Mouse (Mus musculus) heart, postnatal 0 days (tissue): Measurements from ENCODE around the gene Esr1.

Experiments
- CTCF ChIP-seq: IDR thresholded peaks from 2 replicates; pipeline ENCODE4 v1.5.1; 2016; ENCODE audit warnings: antibody characterized with exemption, control low read depth, low read depth
- EP300 ChIP-seq: IDR thresholded peaks from 2 replicates; pipeline ENCODE4 v1.6.1; 2016; ENCODE audit warnings: antibody characterized with exemption, low read depth

DNA sequence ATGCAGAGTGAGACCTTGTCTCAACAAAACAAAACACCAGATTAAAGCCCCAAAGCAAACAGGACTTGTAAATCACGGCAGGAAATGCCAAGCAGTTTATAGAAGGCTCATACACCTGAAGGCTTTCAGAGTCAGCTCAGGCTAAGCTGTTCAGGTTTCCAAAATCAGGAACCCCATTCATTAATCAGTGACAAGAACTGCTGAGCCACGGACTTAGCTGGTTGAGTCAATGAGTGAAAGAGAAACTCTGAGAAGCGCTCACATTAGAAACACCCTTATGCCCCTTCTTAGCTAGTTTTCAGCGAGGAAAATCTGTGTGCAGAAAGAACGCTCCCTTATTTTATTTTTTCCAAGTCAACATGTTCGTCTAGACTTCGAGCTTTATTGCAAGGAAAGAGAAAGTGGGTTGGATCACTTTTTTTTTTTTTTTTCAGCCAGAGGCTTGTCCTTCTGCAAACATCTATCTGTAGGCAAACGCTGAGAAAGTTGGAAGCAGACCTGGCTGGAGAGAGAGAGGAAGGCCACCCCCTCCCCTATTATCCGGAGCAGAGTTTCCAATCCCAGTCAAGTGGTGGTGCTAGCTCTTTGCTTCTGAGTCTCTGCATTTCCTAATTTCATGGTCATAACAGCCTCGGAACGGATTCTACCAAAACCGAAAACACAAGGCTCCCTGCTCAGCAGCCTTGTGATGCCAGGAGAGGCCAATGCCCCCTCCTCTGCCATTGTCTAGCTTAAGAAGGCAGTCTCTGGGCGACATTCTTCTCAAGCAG lies at the start of gene Esr1:
- TF ChIP-seq CTCF (no peak), EP300 (no peak)
